Mouse (Mus musculus) T-helper 1 cell (primary cell): ENCODE measurements around the gene Ube2f.

Experiments used
- in situ Hi-C: fragments of 300-600 bp; cut with MboI, MseI; formaldehyde crosslinking; loops from one replicate; pipeline ENCODE4 v1.15.1; 2025; ENCODE audit warnings: high pct_unique_total_duplicates

Gene Ube2f

DNA sequence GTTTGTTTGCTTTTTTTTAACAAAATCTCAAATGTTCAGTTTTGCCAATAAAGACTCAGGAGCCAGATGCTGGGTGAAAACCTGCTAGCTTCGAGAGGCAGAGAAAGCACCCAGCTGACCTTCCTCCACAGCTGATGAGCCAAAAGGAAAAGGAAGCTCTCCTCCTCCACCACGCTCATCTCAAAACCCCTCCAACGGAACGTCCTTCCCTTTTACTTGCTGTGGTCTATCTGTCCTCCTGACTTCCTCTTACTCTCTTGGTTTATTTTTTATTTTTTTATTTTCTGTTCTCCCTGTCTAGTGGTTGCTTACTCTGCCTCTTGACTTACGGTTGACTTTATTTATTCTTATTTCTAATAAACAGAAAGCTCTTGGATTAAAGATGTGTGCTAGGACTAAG is 14.7 kb upstream of the Ube2f start:
- in situ Hi-C loops = no loop called here

DNA sequence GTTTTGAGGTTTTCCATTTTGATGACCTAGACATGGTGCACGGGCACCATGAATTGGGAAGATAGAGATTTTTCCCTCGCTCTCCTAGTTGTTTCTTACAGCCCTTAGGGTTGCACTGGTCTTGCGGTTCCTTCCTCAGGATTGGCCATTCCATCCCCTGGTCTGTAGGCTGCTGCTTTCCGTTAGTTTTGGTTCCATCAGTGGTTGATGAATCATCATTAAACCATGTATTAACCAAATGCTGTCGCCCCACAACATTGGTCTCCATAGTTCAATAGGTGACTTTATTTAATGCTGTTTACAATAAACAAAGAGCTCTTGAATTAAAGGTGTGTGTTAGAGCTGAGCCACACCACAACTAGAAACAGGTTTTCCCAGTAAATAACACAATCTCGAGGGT is 12.4 kb upstream of the Ube2f start:
- in situ Hi-C loops = no loop called here

DNA sequence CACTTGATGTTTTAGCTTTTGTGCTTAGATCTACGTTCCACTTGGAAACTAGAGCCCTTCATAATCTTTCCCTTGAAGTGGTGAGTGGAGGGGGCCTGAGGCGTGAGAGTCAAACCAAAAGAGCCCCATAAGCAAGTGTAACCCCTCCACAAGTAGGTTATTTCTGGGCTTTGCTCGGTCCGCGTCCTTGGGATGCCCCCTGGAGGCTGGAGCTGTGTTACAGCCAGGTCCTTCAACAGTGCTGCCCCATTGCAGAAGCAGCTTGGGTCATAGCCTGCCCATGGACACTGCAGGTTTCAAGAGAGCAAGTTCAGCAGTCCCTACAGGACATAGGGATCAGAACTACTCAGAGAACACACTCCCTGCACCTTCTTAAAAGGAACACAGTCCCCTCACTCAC is 11.0 kb upstream of the Ube2f start:
- in situ Hi-C loops = no loop called here

DNA sequence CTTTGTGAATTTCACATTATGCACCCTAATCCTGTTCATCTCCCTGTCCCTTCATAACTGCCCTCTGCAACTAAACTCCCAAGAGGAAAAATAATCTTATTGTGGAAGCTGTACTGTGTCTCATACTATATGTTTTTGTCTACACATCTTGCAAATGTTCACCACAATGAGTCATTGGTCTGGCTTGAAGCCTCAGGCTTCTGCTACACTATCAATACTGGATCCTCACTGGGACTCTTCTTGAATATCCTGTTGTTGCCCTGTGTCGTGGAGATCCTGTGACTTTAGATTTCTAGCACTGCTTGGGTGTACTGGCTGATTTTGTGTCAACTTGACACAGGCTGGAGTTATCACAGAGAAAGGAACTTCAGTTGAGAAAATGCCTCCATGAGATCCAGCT is 10.3 kb upstream of the Ube2f start:
- in situ Hi-C loops = no loop called here

DNA sequence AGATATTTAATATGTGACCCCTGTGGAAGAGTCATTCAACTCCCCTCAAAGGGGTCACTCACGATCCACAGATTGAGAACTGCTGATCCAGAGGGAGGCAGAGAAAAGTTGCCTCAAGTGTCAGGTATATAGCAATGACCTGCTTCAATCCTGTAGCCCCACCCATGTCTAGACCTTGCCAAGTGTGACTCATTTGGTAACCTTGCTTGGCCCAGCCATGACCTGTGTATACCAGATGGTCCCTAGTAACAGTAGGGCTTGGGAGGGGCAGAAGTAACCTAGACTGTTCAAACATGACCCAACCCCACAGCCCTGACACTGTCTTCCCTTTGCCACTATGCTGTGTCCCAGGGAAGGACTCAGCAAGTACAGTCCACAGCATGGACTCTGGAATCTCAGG is 9.4 kb upstream of the Ube2f start:
- in situ Hi-C loops = no loop called here

DNA sequence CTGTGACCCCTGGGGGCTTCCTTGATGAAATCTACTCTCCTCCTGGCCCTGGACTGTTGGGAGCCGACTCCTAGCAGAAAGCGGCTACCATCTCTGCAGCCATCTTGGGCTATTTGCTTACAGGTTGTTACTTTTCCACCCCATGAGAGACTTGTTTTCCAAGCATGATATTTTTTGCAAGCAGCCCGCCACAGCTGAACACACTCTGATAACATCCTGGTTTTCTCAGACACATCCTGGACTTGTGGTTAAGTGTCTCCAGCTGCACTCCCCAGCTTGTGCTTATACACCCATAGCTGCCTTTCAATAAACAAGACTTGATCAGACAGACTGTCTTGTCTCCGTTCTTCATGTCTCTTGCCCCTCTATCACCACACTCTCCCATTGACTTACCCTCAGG is 8.9 kb upstream of the Ube2f start:
- in situ Hi-C loops = no loop called here

DNA sequence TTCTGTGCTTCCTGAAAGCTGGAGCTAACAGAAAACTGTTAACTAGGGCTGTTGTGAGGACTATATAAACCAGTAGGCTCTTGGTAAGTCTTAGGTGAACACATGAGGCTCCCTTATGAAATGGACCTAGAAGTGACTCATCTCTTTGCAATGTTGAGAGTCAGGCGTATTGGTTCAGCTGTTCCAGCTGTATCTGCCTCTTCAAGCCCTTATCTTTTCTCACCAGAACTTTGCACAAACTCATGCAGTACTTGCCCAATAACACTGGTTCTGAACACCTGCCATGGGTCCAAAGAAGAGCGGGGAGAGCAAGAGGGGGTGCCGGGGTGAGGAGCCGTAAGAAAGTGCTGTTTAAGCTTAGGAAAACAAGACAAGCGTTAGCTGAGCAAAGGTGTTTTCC is 1.9 kb upstream of the Ube2f start:
- in situ Hi-C loops = loop anchor here (5.0 kb wide), 1 partner anchor 66 kb away; no protein-coding TSS in a partner anchor

DNA sequence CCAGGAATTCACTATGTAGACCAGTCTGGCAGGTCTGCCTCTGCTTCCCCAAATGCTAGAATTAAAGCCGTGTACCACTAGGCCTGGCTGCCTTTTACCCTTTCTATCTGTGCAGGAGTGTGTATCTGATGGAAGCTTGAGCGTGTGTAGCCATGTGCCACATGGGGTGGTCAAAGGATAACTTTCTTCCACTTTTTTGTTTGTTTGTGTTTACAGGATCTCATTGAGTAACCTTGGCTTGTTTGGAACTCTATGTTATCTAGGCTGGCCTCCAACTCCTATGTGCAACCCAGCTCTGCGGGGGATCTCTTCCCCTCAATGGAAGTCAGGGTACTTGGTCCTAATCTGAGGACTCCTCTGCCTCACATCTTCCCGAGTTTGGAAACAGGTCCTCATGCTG is 1.1 kb upstream of the Ube2f start:
- in situ Hi-C loops = loop anchor here (5.0 kb wide), 1 partner anchor 67 kb away; no protein-coding TSS in a partner anchor

DNA sequence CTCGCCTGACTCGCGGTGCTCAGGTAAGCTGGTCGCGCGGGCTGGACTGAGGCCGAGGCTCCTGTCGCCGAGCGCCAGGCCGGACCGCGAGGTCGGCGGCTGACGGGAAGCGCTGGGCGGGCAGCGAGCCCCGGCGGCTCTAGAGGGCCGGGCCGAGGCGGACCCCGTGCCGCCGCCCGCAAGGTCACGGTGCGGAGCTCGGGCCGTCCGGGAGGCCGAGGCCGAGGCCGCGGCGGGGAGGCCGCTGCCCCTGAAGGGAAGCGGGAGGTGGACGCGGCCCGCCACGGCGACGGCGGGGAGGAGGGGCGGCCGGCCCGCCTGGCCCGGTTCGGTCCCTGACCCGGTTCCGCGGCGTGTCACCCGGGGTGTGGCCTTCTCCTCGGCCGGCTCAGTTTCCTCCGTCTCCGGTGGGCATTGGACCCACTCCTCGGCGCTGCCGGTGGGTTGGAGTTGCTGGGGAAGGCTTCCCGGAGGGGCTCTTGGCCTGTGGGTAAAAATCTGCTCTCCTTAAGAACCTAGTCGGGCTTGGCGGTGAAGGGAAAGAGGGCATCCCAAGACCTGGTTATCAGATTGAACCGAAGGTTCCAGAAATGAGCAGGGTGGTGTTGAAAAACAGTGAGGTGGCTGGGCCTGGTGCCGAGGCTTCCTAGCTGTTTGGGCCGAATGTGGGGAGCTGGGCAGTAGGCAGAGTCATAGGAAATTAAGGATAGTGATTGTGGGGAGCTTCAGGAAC is 477 bp downstream of the Ube2f start:
- in situ Hi-C loops = no loop called here

DNA sequence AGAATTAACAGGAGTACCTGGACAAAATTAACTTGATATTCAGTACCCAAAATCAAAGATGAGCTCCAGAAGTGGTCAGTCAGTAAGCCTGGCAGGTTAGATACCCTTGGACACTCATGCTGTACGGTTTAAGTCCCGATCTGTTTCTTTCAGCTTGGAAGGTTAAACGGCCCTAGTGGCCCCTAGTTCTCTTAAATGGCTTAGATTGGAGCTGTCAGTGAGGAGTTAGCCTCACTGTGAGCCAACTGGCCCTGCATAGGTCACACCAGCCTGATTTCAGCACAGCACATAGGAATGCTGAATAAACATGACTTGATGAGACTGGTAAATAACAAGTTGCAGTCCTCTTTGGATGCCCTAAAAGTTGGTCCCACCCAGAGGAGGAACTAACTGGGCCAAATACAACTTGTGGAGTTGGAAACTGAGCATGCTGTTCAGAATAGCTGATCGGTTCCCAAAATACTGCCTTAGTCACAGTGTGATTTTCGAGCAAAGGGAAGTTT is 1.1 kb downstream of the Ube2f start:
- in situ Hi-C loops = no loop called here

DNA sequence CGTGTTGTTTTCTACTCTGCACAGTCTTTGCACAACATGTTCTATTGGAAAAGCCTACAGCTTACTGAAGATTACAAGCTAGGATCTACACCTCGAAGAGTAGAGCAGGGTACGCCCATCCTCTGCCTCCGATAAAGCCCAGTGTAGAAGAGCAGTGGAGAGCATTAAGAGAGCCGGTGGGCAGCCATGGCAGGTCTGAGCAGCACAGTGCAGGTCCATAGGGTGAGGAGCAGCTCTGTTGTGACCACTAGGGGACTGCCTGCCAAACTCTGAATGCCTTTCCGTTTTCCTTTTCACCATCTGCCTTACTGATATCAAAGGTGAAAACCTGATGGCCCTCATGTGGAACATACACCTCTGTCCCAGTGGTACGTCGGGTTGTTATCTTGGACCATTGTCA is 1.8 kb downstream of the Ube2f start:
- in situ Hi-C loops = no loop called here

DNA sequence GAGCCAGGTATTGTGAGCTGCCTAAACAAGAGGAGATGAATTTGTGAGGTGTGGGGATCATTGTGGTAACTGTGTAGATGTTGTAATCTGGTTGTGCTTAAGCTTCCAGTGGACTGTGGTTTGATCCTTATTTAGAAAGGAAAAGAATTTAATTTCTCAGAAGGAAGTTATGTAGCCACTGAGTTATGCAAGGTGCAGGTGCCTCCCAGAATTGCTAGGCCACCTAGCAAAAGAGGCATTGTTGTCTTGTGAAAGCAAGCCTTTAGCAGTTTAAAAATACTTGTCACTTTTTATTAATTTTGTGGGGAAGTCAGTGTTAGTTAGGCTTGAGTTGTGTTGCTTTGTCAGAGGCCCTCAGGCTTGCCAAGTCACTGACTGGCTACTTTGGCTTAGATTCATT is 7.8 kb downstream of the Ube2f start:
- in situ Hi-C loops = no loop called here

DNA sequence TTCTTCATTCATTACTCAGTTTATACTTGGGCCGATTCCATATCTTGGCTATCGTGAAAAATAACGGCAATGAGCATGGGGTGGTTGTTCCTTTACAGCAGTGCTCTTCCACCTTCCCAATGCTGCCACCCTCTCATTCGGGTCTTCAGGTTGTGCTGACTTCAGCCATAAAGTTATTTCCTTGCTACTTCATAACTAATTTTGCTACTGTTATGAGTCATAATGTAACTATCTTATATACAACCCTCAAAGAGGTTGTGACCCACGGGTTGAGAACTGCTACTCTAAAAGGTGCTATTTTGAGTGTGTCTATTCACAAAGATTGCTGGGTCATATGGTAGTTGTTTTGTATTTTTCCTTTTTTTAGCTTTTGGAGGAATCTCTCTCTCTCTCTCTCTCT is 9.7 kb downstream of the Ube2f start:
- in situ Hi-C loops = no loop called here

DNA sequence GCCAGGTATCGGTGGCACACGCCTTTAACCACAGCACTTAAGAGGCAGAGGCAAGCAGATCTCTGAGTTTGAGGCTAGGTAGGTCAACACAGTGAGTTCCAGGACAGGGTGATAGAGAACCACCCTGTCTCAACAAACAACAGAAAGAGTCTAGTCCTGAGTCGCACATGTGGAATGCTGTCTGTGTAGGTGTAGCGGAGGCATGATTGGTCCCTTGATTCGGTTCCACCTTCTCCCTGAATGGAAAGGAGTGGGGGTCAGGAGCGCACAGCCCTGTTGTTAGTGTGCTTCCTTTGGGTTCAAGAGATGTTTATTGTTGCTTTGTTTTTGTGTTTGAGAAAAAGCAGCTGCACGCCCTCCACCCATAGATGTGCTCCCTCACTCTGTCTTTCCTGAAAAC is 12.4 kb downstream of the Ube2f start:
- in situ Hi-C loops = no loop called here

DNA sequence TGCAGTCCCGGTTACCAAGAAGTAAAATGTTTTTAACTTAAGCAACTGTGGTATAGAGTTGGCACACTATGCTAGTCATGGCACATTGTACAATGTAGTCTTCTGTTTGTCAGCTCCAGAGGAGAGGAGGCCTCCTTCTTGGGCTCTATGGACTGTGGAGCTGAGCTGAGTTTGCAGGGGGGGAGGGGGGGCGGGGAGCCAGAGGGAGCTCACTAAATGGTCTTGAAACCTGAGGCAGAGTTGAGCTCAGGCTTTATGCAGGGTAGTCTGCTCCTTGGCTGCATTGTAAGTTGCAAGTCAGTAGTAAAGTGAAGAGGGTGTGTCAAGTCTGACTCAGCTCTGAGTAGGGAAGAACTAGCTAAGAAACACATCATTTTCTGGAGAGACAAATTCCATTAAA is 22.2 kb downstream of the Ube2f start:
- in situ Hi-C loops = no loop called here

DNA sequence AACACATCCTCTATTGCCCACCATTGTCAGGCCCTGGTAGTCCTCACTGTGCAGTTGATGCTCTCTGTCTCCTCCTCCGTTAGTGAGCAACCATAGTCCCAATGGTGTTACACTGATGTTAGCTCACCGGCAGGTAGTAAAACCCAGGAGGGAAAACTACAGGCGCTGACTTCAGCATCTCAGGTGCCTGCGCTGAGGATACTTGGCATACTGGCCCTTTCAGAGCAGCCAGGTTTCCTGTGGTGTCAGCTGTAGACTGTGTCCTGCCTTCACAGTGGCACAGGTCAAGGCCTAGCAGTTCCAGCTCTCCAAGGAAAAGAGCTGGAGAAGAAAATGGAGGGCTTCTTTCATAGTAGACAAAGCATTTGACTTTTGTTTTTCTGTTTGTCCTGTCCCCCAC is 26.5 kb downstream of the Ube2f start:
- in situ Hi-C loops = no loop called here

DNA sequence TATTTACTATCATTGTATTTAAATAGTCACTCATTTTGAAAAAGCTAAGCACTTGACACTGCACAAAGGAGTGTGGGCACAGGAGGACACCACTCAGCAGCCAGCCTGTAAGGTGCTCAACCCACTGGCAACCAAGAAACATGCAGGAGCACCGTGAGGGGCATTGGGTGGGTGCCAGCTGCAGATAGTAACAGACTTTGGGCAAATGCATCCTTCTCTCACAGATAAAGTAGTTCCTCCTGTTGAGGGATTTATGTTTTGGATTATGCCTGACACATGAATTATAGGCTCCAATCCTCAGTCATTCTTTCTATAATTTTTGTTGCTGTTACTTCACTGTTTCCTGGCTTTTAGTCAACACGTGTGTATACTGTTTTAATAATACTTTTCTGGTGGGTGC is 27.4 kb downstream of the Ube2f start:
- in situ Hi-C loops = no loop called here

DNA sequence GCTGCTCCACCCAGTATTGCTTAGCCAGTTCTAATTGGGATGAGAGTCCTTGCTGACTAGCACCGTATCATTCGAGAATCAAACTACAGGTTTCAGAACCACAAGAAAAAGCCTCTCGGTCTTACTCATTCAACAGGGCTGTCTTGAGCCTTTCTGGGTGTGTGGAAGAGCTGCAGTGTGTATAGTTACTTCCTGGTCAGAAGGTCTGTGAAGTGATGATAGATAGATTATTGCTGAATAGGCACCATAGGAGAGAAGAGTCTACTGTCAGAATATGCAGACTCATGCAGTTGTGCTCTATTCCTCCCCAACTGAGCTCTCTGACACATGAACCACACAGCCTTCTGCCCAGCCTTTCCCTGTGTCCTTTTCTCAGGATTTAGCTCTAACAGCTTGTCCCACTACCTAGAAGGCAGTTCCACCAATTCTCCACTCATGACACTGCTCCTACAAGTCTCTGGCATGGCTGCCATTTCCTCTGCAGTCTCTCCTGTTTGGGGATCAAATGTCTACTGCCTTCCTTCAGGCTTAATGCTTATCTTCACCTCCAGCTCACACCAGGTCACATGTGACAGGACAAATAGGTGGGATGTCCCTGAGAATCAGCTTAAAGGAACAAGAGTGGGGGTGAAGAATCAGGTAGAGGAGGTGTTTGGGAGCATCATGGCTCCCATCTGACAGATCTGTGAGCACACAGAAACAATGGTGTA is 28.5 kb downstream of the Ube2f start:
- in situ Hi-C loops = no loop called here

DNA sequence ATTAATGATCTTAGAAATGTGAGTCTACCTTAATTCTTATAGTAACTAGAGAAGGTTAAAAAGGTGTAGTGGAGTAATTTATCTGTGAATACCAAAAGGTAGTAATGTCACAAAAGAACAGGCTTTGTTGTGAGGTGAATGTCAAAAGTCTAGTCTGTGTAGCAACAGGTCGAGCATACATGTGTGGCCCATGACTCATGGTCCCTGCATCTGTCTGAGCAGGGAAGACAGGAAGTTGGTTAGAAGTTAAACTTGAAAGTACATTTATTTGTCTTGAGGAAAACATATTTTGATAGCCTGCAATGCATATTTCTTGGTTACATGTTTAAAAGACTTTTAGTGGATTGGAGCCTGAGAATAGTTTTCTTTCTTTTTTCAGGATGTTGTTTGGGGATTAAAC is 29.0 kb downstream of the Ube2f start:
- in situ Hi-C loops = no loop called here

DNA sequence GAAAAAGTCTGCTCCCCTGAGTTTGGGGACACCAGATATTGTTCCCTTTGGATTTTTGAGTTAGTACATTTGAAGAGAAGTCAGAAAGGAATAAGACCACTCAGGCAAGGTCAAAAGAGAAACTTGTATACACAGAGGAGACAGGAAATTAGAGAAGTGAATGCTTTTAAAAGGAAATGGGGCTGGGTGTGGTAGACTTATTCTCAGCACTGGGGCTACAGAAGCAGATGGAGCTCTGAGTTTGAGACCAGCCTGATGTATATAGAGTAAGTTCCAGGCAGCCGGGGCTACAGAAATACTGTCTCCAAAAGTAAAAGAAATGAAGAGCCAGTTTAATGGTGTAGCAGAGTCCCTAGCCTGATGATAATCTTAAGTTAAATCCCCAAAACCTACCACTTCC is 32.5 kb downstream of the Ube2f start:
- in situ Hi-C loops = no loop called here

DNA sequence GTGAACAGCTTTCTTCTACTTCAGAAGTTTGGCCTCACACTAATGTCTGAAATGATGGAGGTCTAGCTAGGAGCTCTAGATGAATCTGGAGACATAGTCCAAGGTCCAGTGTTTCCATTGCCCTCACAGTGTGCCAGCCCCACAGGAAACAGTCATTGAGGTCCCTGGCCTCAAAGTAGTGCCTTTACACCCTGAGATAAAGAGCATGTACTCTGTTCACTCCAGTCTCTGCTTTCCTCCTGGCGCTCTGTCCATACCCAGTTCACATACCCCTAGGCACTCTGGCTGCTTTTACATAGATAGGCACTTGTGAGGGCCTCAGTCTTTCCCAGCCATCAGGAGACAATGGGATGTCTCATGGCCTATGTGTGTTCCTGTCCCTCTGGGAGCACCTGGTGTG is 39.3 kb downstream of the Ube2f start:
- in situ Hi-C loops = no loop called here

DNA sequence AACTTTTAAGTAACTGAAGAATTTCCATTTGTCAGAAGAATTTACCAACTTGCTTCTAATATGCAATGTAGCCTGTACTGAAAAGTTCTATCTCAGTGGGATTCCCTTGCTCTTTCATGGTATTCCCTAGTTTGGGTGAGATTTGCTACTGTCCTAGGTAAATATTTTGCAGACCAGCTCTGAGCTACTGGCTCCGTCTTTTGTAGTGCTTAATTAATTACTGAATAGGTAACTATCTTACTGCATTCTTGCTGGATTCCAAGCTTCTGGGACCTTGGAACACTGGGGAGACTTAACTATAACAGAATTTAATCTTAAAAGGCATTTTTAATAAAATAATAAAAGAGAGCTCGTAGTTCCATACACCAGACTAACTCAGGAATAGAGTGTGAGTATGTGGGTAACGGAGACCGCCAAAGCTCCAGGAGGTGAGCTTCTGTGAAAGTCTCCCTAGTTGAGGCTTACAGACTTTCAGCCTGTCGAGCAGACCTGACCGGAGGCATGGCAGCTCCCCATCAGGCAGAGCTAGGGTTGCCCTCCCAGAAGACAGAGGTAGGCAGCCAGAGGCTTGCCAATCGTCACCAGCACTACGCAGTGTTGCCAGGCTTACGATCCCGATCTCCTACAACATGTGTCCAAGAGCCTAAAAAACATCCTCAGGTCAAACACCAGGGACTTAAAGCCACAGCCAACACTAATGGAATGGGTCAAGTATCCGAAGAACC is 42.2 kb downstream of the Ube2f start:
- in situ Hi-C loops = no loop called here

DNA sequence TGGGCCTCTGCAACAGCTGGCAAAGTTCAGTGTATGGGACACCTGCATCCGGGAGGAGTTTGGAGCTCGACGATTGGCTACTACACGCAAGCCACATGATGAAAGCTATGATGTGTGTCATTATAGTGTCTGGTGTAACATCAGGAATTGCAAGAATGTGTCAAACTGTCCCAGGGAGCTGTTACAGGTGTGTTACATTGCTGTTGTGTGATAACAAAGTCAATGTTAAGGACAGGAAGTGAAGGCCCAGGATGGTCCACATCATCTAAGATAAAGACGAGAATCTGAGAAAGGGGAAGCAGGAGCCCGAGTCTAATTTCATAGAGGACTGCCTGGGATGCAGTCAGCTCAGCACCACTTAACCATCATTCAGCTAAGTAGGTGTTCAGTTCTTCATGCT is 45.4 kb downstream of the Ube2f start:
- in situ Hi-C loops = no loop called here
